Mouse (Mus musculus): ENCODE results near the gene Gm4707. TPM values are rescaled to one million over a fixed set of nuclear protein-coding genes. Genes with fewer than 3 reads are reported as not detected.

Gm4707 gene
- polyA plus RNA-seq (2012; rRNA removed), result 0.58 and 1.2 TPM in 2 replicates

GRCm38 (mm10) chr17:71459818-71460217 is at the start of gene Gm4707:
Gm4707 (minus strand) TSS chr17:71459918.

GRCm38 (mm10) chr17:71474762-71475704 is 15.3 kb upstream of the Gm4707 start, which contains the start of gene Smchd1:
Smchd1 (minus strand) TSS chr17:71475343.

Other genes starting within 250 kb of the Gm4707 start
- gene Emilin2, start 147.9 kb downstream of the Gm4707 start, polyA plus RNA-seq (2012; rRNA removed), result 1.2 and 2.0 TPM in 2 replicates
- 33.5 and 35.1 TPM in 2 replicates for gene Smchd1, start 15.4 kb upstream of the Gm4707 start, polyA plus RNA-seq (2012; rRNA removed)
- 2.9 and 3.2 TPM in 2 replicates for gene Ndc80, start 66.9 kb upstream of the Gm4707 start, polyA plus RNA-seq (2012; rRNA removed)
- gene Spdya, start 92.1 kb upstream of the Gm4707 start, polyA plus RNA-seq (2012; rRNA removed), result 1.2 and 1.7 TPM in 2 replicates
- 30.0 and 32.7 TPM in 2 replicates for gene Wdr43, start 156.0 kb upstream of the Gm4707 start, polyA plus RNA-seq (2012; rRNA removed)
- 1.6 TPM in 2 replicates for gene Togaram2, start 213.3 kb upstream of the Gm4707 start, polyA plus RNA-seq (2012; rRNA removed)

Data from central nervous system, embryonic 18 days (tissue).